8 mouse cellular contexts compared by ENCODE assay signal in the genomic region with DNA sequence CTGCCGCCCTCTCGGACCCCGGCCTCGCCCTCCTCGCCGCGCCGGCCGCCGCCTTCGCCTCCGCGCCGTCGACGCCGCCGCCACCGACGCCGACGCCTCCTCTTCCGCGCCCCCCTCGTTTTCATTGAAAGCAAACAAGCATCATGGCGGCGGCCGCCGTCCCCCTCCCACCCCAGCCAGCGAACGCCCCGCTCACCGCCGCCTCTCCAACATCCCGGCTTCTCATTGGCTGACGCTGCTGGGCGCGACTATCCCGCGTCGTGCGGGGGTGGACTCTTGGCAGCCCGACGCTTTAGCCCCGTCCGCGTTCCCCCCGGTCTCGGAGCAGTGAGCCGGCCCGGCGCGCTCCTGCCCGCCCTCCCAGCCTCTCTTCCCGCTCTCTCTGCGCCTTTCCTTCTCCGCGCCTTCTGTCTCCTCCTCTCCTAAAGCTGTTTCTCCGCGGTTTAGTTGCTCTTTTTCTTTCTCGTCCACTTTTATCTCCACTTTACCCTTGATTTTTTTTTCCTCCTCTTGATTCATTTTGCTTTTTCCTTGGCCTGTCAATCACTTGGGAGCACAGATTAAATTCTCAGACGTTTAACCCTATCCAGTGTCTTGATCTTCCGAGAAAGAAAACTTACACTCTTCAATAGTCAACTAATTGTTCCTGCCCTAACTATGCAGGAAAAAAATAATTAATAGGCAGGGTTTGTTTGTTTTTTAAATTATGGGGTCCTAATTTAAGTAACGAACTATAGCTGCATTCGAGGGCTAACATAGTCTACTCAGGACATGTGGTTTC. TPM values are rescaled to one million over a fixed set of nuclear protein-coding genes. Genes with fewer than 3 reads are reported as not detected.
DNase-seq lines count a peak whose midpoint lies in the region; ATAC-seq and TF ChIP-seq lines count a peak whose summit lies in the region.

A gene (minus strand): TSS at position 169 of the 781 bp plus-strand sequence.

- in situ Hi-C loops in CH12.LX (cut with MboI; ENCODE audit: low pct_ligation_motif_present, low pct_unique_long_range_greater_than_20kb, low sequenced_read_pairs) = loop anchor here (10.0 kb wide), 1 partner anchor 172 kb away; no protein-coding TSS in a partner anchor

- no peaks in the 10 kb centered on the region for H3K9me3 ChIP-seq in CH12.LX (replicated peaks; ENCODE audit: low read length)
- H3K9me3 ChIP-seq in forebrain, embryonic 11.5 days (ENCODE audit: control insufficient read depth, low read length) = no peaks in the 10 kb centered on the region
- H3K9me3 ChIP-seq in heart, embryonic 16.5 days (replicated peaks; ENCODE audit: control insufficient read depth, low read length) = no peaks in the 10 kb centered on the region
- no peaks in the 10 kb centered on the region for H3K9me3 ChIP-seq in liver, embryonic 15.5 days (replicated peaks)
- H3K9me3 ChIP-seq in neural tube, embryonic 12.5 days = no peaks in the 10 kb centered on the region

- H3K4me2 ChIP-seq in CH12.LX (ENCODE audit: insufficient read depth, low read depth, poor library complexity, severe bottlenecking) = peak within 1 kb of the TSS; percentile 97
- H3K4me2 ChIP-seq in forebrain, embryonic 11.5 days (ENCODE audit: low read depth, low read length, severe bottlenecking) = peak within 1 kb of the TSS; percentile 60
- H3K4me2 ChIP-seq in heart, embryonic 16.5 days (ENCODE audit: low read depth, low read length) = peak within 1 kb of the TSS; percentile 88
- H3K4me2 ChIP-seq in liver, embryonic 15.5 days = peak within 1 kb of the TSS; percentile 81
- peak within 1 kb of the TSS; percentile 75 for H3K4me2 ChIP-seq in neural tube, embryonic 12.5 days (replicated peaks)

- no peak for TF ChIP-seq CTCF in CH12.LX (conservative IDR thresholded peaks at IDR 0.05 in 1 of 2, IDR thresholded peaks at IDR 0.05 in 1 of 2; ENCODE audit: low read depth in 2 of 2, low read length in 2 of 2)

- no peak for TF ChIP-seq RAD21 in CH12.LX (IDR thresholded peaks at IDR 0.05; ENCODE audit: low read depth, low read length)

- no peaks in the 10 kb centered on the region for H3K27me3 ChIP-seq in CH12.LX (replicated peaks)
- H3K27me3 ChIP-seq in forebrain, embryonic 11.5 days (ENCODE audit: control insufficient read depth, insufficient read depth, low read length) = no peaks in the 10 kb centered on the region
- H3K27me3 ChIP-seq in heart, embryonic 16.5 days (ENCODE audit: control insufficient read depth, insufficient read depth, low read length) = no peaks in the 10 kb centered on the region
- H3K27me3 ChIP-seq in liver, embryonic 15.5 days = no peaks in the 10 kb centered on the region
- H3K27me3 ChIP-seq in neural tube, embryonic 12.5 days (replicated peaks) = no peaks in the 10 kb centered on the region

- ATAC-seq in forebrain, embryonic 11.5 days (replicated peaks; ENCODE audit: low FRiP score) = peak; percentile 98
- peak; percentile 97 for ATAC-seq in heart, embryonic 16.5 days (replicated peaks; ENCODE audit: extremely low read depth, insufficient read depth, low FRiP score)
- ATAC-seq in liver, embryonic 15.5 days (ENCODE audit: insufficient read depth) = peak; percentile 97
- peak; percentile 97 for ATAC-seq in neural tube, embryonic 12.5 days (ENCODE audit: low FRiP score, low read depth)

- H3K79me2 ChIP-seq in CH12.LX (replicated peaks; ENCODE audit: control insufficient read depth, extremely low read depth, insufficient read depth, poor library complexity, severe bottlenecking) = peaks cover 44% of the 10 kb centered on the region

- dilution Hi-C loops in CH12.LX (cut with MboI; ENCODE audit: extremely low pct_ligation_motif_present, extremely low pct_unique_long_range_greater_than_20kb, low sequenced_read_pairs) = no loop called here

- peaks cover 0 to 20% of the 10 kb centered on the region in 2 experiments for H3K36me3 ChIP-seq in CH12.LX (replicated peaks in 1 of 2; ENCODE audit: control insufficient read depth in 1 of 2, insufficient read depth in 1 of 2, low read length in 1 of 2)
- no peaks in the 10 kb centered on the region; the same call in 1 of the 2 replicates for H3K36me3 ChIP-seq in forebrain, embryonic 11.5 days (ENCODE audit: control insufficient read depth, insufficient read depth, low read length)
- H3K36me3 ChIP-seq in heart, embryonic 16.5 days (ENCODE audit: control insufficient read depth, insufficient read depth) = no peaks in the 10 kb centered on the region
- H3K36me3 ChIP-seq in liver, embryonic 15.5 days (replicated peaks) = 0 out of 2 replicates have a peak, but pooled peaks cover 3% of the 10 kb centered on the region
- H3K36me3 ChIP-seq in neural tube, embryonic 12.5 days = peaks cover 5% of the 10 kb centered on the region

- 2% methylated on average over 61 of the region's 65 CpGs for WGBS in forebrain, embryonic 11.5 days
- under 1% methylated on average over 64 of the region's 65 CpGs for WGBS in heart, embryonic 16.5 days
- WGBS in liver, embryonic 15.5 days (ENCODE audit: insufficient replicate concordance) = under 1% methylated on average over 65 of the region's 65 CpGs
- WGBS in neural tube, embryonic 12.5 days = 2% methylated on average over 64 of the region's 65 CpGs

- DNase-seq in CH12.LX (ENCODE audit: extremely low read depth) = peak; percentile 99
- DNase-seq in c-Kit-positive CD71-positive TER-119-negative erythroid progenitor cells, embryonic 14.5 days (ENCODE audit: low read depth) = peak; percentile 98
- DNase-seq in forebrain, embryonic 11.5 days (ENCODE audit: low spot score) = peak; percentile 99
- DNase-seq in kidney, postnatal 36 days = peak; percentile 98
- DNase-seq in telencephalon, adult 2 months (ENCODE audit: low read depth, low spot score) = peak; percentile 96

- peak within 1 kb of the TSS; percentile 92 for H3K9ac ChIP-seq in CH12.LX (ENCODE audit: insufficient read depth, low read depth)
- H3K9ac ChIP-seq in forebrain, embryonic 11.5 days (ENCODE audit: low read length) = peak within 1 kb of the TSS; percentile 99
- H3K9ac ChIP-seq in heart, embryonic 16.5 days (ENCODE audit: low read length) = peak within 1 kb of the TSS; percentile 99
- peak within 1 kb of the TSS; percentile 99 for H3K9ac ChIP-seq in liver, embryonic 15.5 days
- H3K9ac ChIP-seq in neural tube, embryonic 12.5 days = peak within 1 kb of the TSS; percentile 99

- no peak; the same call in 1 of the 2 replicates for TF ChIP-seq EP300 in CH12.LX (IDR thresholded peaks at IDR 0.05; ENCODE audit: low read length)

- TF ChIP-seq POLR2A in CH12.LX (IDR thresholded peaks at IDR 0.05; ENCODE audit: low read depth, low read length) = peak; percentile 85

- peak within 1 kb of the TSS; percentile 73 to 91 (median 89) for H3K4me3 ChIP-seq in CH12.LX (replicated peaks in 1 of 3; ENCODE audit: low read depth in 2 of 3, low read length in 2 of 3, poor library complexity in 1 of 3)
- peak within 1 kb of the TSS; percentile 98 for H3K4me3 ChIP-seq in forebrain, embryonic 11.5 days (ENCODE audit: low read depth, low read length)
- peak within 1 kb of the TSS; percentile 99 for H3K4me3 ChIP-seq in heart, embryonic 16.5 days (ENCODE audit: low read length)
- peak within 1 kb of the TSS; percentile 100 for H3K4me3 ChIP-seq in liver, embryonic 15.5 days (replicated peaks)
- H3K4me3 ChIP-seq in neural tube, embryonic 12.5 days = peak within 1 kb of the TSS; percentile 95

- peak within 1 kb of the TSS; percentile 35 for H3K27ac ChIP-seq in CH12.LX (ENCODE audit: insufficient read depth, low read depth)
- H3K27ac ChIP-seq in forebrain, embryonic 11.5 days (ENCODE audit: low read depth, low read length) = peak within 1 kb of the TSS; percentile 91
- peak within 1 kb of the TSS; percentile 95 for H3K27ac ChIP-seq in heart, embryonic 16.5 days (ENCODE audit: low read length)
- H3K27ac ChIP-seq in liver, embryonic 15.5 days (replicated peaks) = peak within 1 kb of the TSS; percentile 96
- H3K27ac ChIP-seq in neural tube, embryonic 12.5 days = peak within 1 kb of the TSS; percentile 91

- H3K4me1 ChIP-seq in CH12.LX (ENCODE audit: control insufficient read depth in 1 of 2, insufficient read depth in 2 of 2) = peaks cover 10 to 45% of the 10 kb centered on the region in 2 experiments
- H3K4me1 ChIP-seq in forebrain, embryonic 11.5 days (replicated peaks; ENCODE audit: control insufficient read depth, insufficient read depth, low read length) = peaks cover 6% of the 10 kb centered on the region; the same call in 1 of the 2 replicates
- peaks cover 27% of the 10 kb centered on the region for H3K4me1 ChIP-seq in heart, embryonic 16.5 days (ENCODE audit: control insufficient read depth, insufficient read depth, low read length)
- H3K4me1 ChIP-seq in liver, embryonic 15.5 days (replicated peaks) = peaks cover 45% of the 10 kb centered on the region
- H3K4me1 ChIP-seq in neural tube, embryonic 12.5 days = peaks cover 20% of the 10 kb centered on the region

TF ChIP-seq in CH12.LX, 34 proteins besides CTCF, POLR2A, EP300 and RAD21 (continues in another document):
- TF ChIP-seq ETS1 (conservative IDR thresholded peaks at IDR 0.05; ENCODE audit: low read depth, low read length) (peak; percentile 41), NRF1 (IDR thresholded peaks at IDR 0.05; ENCODE audit: low read depth, low read length) (peak; percentile 67), USF1 (IDR thresholded peaks at IDR 0.05; ENCODE audit: low read depth, low read length) (no peak), MAX (IDR thresholded peaks at IDR 0.05; ENCODE audit: low read length) (peak; percentile 62; the same call in 1 of the 2 replicates), CHD2 (IDR thresholded peaks at IDR 0.05; ENCODE audit: low read length) (peak; percentile 92), GABPA (IDR thresholded peaks at IDR 0.05; ENCODE audit: insufficient replicate concordance, low read depth, low read length) (peak; percentile 12; the same call in 1 of the 2 replicates), ZNF384 (IDR thresholded peaks at IDR 0.05; ENCODE audit: low read depth, low read length) (0 out of 2 replicates have a peak, but pooled peaks have one; percentile 8), PAX5 (IDR thresholded peaks at IDR 0.05; ENCODE audit: low read length) (no peak), ZC3H11A (IDR thresholded peaks at IDR 0.05; ENCODE audit: low read depth, low read length) (no peak), POLR2AphosphoS2 (IDR thresholded peaks at IDR 0.05; ENCODE audit: low read depth, low read length) (no peak), ELF1 (IDR thresholded peaks at IDR 0.05; ENCODE audit: low read depth, low read length) (peak; percentile 81), KAT2A (IDR thresholded peaks at IDR 0.05; ENCODE audit: insufficient replicate concordance, low read length) (peak; percentile 91; the same call in 1 of the 2 replicates), IRF4 (IDR thresholded peaks at IDR 0.05; ENCODE audit: low read depth, low read length) (peak; percentile 83)

RNA-seq across cellular contexts. Expression of the gene that starts here (rescaled TPM):
- total RNA-seq in CH12.LX (2012; rRNA removed) (32.4 and 39.2 TPM in 2 replicates), CH12.LX (2014; rRNA removed) (90.8 and 102 TPM in 2 replicates)
- 75.2 and 85.0 TPM in 2 replicates for polyA plus RNA-seq in CH12.LX (2012; ENCODE audit: insufficient read length, low read depth)
- polyA plus RNA-seq in forebrain, embryonic 11.5 days (2014; fragmentation: Nextera tagmentation; extraction: Ambion mirVana) = 55.3 and 60.2 TPM in 2 replicates
- polyA plus RNA-seq in heart, embryonic 16.5 days (2015; fragmentation: Nextera tagmentation; extraction: Ambion mirVana) = 30.0 and 33.6 TPM in 2 replicates
- polyA plus RNA-seq in liver, embryonic 15.5 days (2015; fragmentation: Nextera tagmentation; extraction: Ambion mirVana) = 18.7 and 18.8 TPM in 2 replicates
- 81.5 and 82.9 TPM in 2 replicates for polyA plus RNA-seq in neural tube, embryonic 12.5 days (2016; fragmentation: Nextera tagmentation; extraction: Ambion mirVana)

Comparison
In these comparisons a context has a peak if more than half of its experiments do, and no peak if none do; other contexts are left out.
1. Peak in every context shown above with its lines: DNase-seq, ATAC-seq, H3K4me3 ChIP-seq and H3K27ac ChIP-seq.
2. H3K27ac ChIP-seq: peak in every context shown above with its lines; median percentile 96 in liver, embryonic 15.5 days; 95 in heart, embryonic 16.5 days; 91 in forebrain, embryonic 11.5 days; 91 in neural tube, embryonic 12.5 days; 35 in CH12.LX.